Mouse (Mus musculus): ENCODE data around the gene Fam169b. TPM values are rescaled to one million over a fixed set of nuclear protein-coding genes. Genes with fewer than 3 reads are reported as not detected.
A peak's percentile ranks its signal among the peaks of the same experiment; 100 is the strongest.

Gene Fam169b
- total RNA-seq (2014; rRNA removed; ENCODE audit: low replicate concordance) (0.08 and 1.7 TPM in 2 replicates), polyA plus RNA-seq (2015; fragmentation: Nextera tagmentation; extraction: Ambion mirVana) (0.12 and 0.18 TPM in 2 replicates)

DNA sequence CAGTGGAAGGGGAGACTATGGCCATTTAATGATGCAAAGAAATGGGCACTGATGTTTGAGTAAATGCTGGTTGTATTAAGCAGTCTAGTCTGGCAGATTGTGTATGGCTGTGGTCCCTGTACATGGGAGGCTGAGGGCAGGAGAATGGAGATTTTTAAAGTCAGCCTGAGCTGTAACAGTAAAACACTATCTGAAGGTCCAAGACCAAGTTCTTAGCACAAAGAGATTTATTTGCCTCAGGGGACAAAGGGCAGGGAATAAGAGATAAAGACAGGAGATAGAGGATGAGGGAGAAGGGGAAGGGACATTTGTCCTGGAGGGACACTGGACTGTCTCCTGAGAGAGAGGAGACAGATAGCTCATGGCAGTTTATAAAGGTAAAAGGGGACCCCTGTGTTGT lies at the start of gene Fam169b:
Gene Fam169b (plus strand): TSS at position 325 of the 400 bp plus-strand sequence.
- no peak within 1 kb of the TSS for H3K27ac ChIP-seq (ENCODE audit: low read depth)
- ATAC-seq (ENCODE audit: insufficient read depth, low read depth) (no peak), DNase-seq (ENCODE audit: low spot score) (no peak)
- H3K9ac ChIP-seq (replicated peaks; ENCODE audit: low read depth, low read length): no peak within 1 kb of the TSS
- H3K36me3 ChIP-seq (replicated peaks; ENCODE audit: control insufficient read depth, insufficient read depth, low read length): no peaks in the 10 kb centered on the region
- no peak within 1 kb of the TSS for H3K4me2 ChIP-seq (ENCODE audit: low read depth, low read length)
- H3K4me3 ChIP-seq (ENCODE audit: low read depth, low read length): no peak within 1 kb of the TSS
- peaks cover 7% of the 10 kb centered on the region; the same call in 1 of the 2 replicates for H3K27me3 ChIP-seq (ENCODE audit: control insufficient read depth, insufficient read depth, low read length)
- no peak for TF ChIP-seq CTCF (IDR thresholded peaks at IDR 0.05; ENCODE audit: low read depth)
- TF ChIP-seq EP300 (IDR thresholded peaks at IDR 0.05; ENCODE audit: low read depth): no peak
- no peaks in the 10 kb centered on the region for H3K9me3 ChIP-seq (replicated peaks; ENCODE audit: control insufficient read depth, low read length)
- H3K4me1 ChIP-seq (ENCODE audit: control insufficient read depth, insufficient read depth): peaks cover 14% of the 10 kb centered on the region

DNA sequence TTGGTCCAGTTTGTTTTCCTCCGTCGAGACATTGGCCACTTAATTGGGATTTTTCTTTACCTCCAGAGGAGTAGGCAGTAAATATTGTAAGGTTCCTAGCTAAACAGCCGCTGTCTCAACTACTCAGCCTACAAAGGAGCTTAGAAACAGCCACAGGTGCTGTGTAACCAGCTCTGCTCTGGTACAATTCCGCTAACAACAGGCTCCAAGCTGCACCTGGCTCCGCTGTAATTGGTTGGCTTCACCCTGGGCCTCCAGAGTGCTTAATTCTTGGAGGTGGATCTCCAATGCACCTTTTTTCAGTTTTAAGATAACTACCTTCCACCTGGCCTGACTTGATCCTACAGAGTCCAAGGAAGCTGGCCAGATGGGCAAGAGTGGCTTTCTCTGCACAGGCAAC lies 49.6 kb upstream of the Fam169b start:
- Histone ChIP-seq H3K4me1 (ENCODE audit: control insufficient read depth, insufficient read depth) (no peaks in the 10 kb centered on the region), H3K4me2 (ENCODE audit: low read depth, low read length) (no peak overlapping the region), H3K4me3 (ENCODE audit: low read depth, low read length) (no peak overlapping the region), H3K9ac (replicated peaks; ENCODE audit: low read depth, low read length) (no peak overlapping the region), H3K36me3 (replicated peaks; ENCODE audit: control insufficient read depth, insufficient read depth, low read length) (peaks cover 59% of the 10 kb centered on the region), H3K27ac (ENCODE audit: low read depth) (peak overlapping the region; percentile 47; the same call in 1 of the 2 replicates), H3K9me3 (replicated peaks; ENCODE audit: control insufficient read depth, low read length) (no peaks in the 10 kb centered on the region), H3K27me3 (ENCODE audit: control insufficient read depth, insufficient read depth, low read length) (no peaks in the 10 kb centered on the region)
- DNase-seq (ENCODE audit: low spot score): no peak
- TF ChIP-seq EP300 (IDR thresholded peaks at IDR 0.05; ENCODE audit: low read depth) (no peak), CTCF (IDR thresholded peaks at IDR 0.05; ENCODE audit: low read depth) (no peak)
- WGBS: 93% methylated on average over 5 of the region's 5 CpGs
- ATAC-seq (ENCODE audit: insufficient read depth, low read depth): no peak

GRCm38 (mm10) chr7:68225427-68226054 lies 48.1 kb upstream of the Fam169b start:
- Histone ChIP-seq H3K4me1 (ENCODE audit: control insufficient read depth, insufficient read depth) (no peaks in the 10 kb centered on the region), H3K4me3 (ENCODE audit: low read depth, low read length) (no peak overlapping the region), H3K9ac (replicated peaks; ENCODE audit: low read depth, low read length) (no peak overlapping the region), H3K27me3 (ENCODE audit: control insufficient read depth, insufficient read depth, low read length) (no peaks in the 10 kb centered on the region), H3K4me2 (ENCODE audit: low read depth, low read length) (no peak overlapping the region), H3K9me3 (replicated peaks; ENCODE audit: control insufficient read depth, low read length) (no peaks in the 10 kb centered on the region), H3K27ac (ENCODE audit: low read depth) (no peak overlapping the region; the same call in 1 of the 2 replicates), H3K36me3 (replicated peaks; ENCODE audit: control insufficient read depth, insufficient read depth, low read length) (peaks cover 56% of the 10 kb centered on the region)
- TF ChIP-seq EP300 (IDR thresholded peaks at IDR 0.05; ENCODE audit: low read depth): no peak
- no peak for TF ChIP-seq CTCF (IDR thresholded peaks at IDR 0.05; ENCODE audit: low read depth)
- DNase-seq (ENCODE audit: low spot score): no peak
- ATAC-seq (ENCODE audit: insufficient read depth, low read depth): no peak
- 62% methylated on average over 9 of the region's 9 CpGs for WGBS

- ATAC-seq (ENCODE audit: insufficient read depth, low read depth): no peak
- Histone ChIP-seq H3K27ac (ENCODE audit: low read depth) (no peak overlapping the region), H3K4me3 (ENCODE audit: low read depth, low read length) (no peak overlapping the region), H3K27me3 (ENCODE audit: control insufficient read depth, insufficient read depth, low read length) (no peaks in the 10 kb centered on the region), H3K4me1 (ENCODE audit: control insufficient read depth, insufficient read depth) (no peaks in the 10 kb centered on the region), H3K9me3 (replicated peaks; ENCODE audit: control insufficient read depth, low read length) (no peaks in the 10 kb centered on the region), H3K9ac (replicated peaks; ENCODE audit: low read depth, low read length) (no peak overlapping the region), H3K36me3 (replicated peaks; ENCODE audit: control insufficient read depth, insufficient read depth, low read length) (peaks cover 55% of the 10 kb centered on the region), H3K4me2 (ENCODE audit: low read depth, low read length) (no peak overlapping the region)
- TF ChIP-seq CTCF (IDR thresholded peaks at IDR 0.05; ENCODE audit: low read depth) (no peak), EP300 (IDR thresholded peaks at IDR 0.05; ENCODE audit: low read depth) (no peak)
- 81% methylated on average over 11 of the region's 11 CpGs for WGBS
- DNase-seq (ENCODE audit: low spot score): no peak
These were observed 46.6 kb upstream of the Fam169b start for GRCm38 (mm10) chr7:68227021-68227420.

- WGBS: 72% methylated on average over 4 of the region's 4 CpGs
- no peak overlapping the region for H3K27ac ChIP-seq (ENCODE audit: low read depth)
- H3K4me1 ChIP-seq (ENCODE audit: control insufficient read depth, insufficient read depth): no peaks in the 10 kb centered on the region
- ATAC-seq (ENCODE audit: insufficient read depth, low read depth) (no peak), DNase-seq (ENCODE audit: low spot score) (no peak)
- no peak overlapping the region for H3K4me3 ChIP-seq (ENCODE audit: low read depth, low read length)
- TF ChIP-seq EP300 (IDR thresholded peaks at IDR 0.05; ENCODE audit: low read depth) (no peak), CTCF (IDR thresholded peaks at IDR 0.05; ENCODE audit: low read depth) (no peak)
- no peaks in the 10 kb centered on the region for H3K27me3 ChIP-seq (ENCODE audit: control insufficient read depth, insufficient read depth, low read length)
- H3K9me3 ChIP-seq (replicated peaks; ENCODE audit: control insufficient read depth, low read length): no peaks in the 10 kb centered on the region
- H3K4me2 ChIP-seq (ENCODE audit: low read depth, low read length): no peak overlapping the region
- peaks cover 52% of the 10 kb centered on the region for H3K36me3 ChIP-seq (replicated peaks; ENCODE audit: control insufficient read depth, insufficient read depth, low read length)
- no peak overlapping the region for H3K9ac ChIP-seq (replicated peaks; ENCODE audit: low read depth, low read length)
These were observed 46.0 kb upstream of the Fam169b start for GRCm38 (mm10) chr7:68227621-68228020.

DNA sequence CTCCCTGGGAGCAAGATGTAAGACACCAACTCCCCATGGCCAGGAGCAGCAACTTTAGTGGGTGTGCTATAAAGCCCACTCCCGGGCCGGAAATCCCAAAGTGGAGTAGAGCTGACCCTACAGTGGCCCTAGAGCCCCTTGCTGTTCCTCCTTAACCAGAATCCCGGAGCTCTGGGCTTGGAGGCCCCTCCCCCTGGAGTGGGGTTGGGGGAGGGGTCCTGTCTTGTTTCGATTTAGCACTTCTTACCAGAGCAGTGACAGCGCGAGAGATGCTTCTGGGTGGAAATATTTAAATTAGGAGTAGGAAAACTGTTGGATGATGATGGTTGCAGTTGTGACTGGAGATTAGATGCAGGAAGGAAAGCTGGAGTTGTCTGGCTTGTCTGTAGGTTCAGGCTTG lies 45.1 kb upstream of the Fam169b start:
- Histone ChIP-seq H3K27me3 (ENCODE audit: control insufficient read depth, insufficient read depth, low read length) (no peaks in the 10 kb centered on the region), H3K27ac (ENCODE audit: low read depth) (no peak overlapping the region), H3K9ac (replicated peaks; ENCODE audit: low read depth, low read length) (no peak overlapping the region), H3K9me3 (replicated peaks; ENCODE audit: control insufficient read depth, low read length) (no peaks in the 10 kb centered on the region), H3K4me2 (ENCODE audit: low read depth, low read length) (no peak overlapping the region), H3K36me3 (replicated peaks; ENCODE audit: control insufficient read depth, insufficient read depth, low read length) (peaks cover 51% of the 10 kb centered on the region), H3K4me1 (ENCODE audit: control insufficient read depth, insufficient read depth) (0 out of 2 replicates have a peak, but pooled peaks cover under 1% of the 10 kb centered on the region), H3K4me3 (ENCODE audit: low read depth, low read length) (no peak overlapping the region)
- no peak for ATAC-seq (ENCODE audit: insufficient read depth, low read depth)
- TF ChIP-seq CTCF (IDR thresholded peaks at IDR 0.05; ENCODE audit: low read depth) (no peak), EP300 (IDR thresholded peaks at IDR 0.05; ENCODE audit: low read depth) (no peak)
- 59% methylated on average over 6 of the region's 6 CpGs for WGBS
- DNase-seq (ENCODE audit: low spot score): no peak

Measured in heart, postnatal 0 days (tissue).